Mouse (Mus musculus) olfactory bulb, adult 2 months (tissue): ENCODE data around the gene Rrp15. TPM values are rescaled to one million over a fixed set of nuclear protein-coding genes. Genes with fewer than 3 reads are reported as not detected.
"Not testable (repeated sequence)": the region's sequence is repeated elsewhere in the genome, so short reads cannot be mapped to it uniquely, and the experiment has no call there.

Experiments
- H3K27ac ChIP-seq: fragments of 200-500 bp; 2 replicates; pipeline ENCODE4 v1.5.1; 2012; ENCODE audit warnings: low read depth, low read length; ENCODE audit not compliant: insufficient read depth
- H3K4me1 ChIP-seq: fragments of 200-500 bp; 2 replicates; pipeline ENCODE4 v1.6.1; 2012; ENCODE audit warnings: low read length; ENCODE audit not compliant: control insufficient read depth, insufficient read depth
- H3K4me3 ChIP-seq: fragments of 200-500 bp; 2 replicates; pipeline ENCODE4 v1.5.1; 2012; ENCODE audit warnings: mild to moderate bottlenecking, low read depth, low read length, moderate library complexity; ENCODE audit not compliant: insufficient read depth
- CTCF ChIP-seq: fragments of 200-500 bp; IDR thresholded peaks from 2 replicates; pipeline ENCODE4 v1.5.1; 2012; ENCODE audit warnings: low read depth, mild to moderate bottlenecking, low read length, moderate library complexity; ENCODE audit not compliant: insufficient read depth
- POLR2A ChIP-seq: fragments of 200-500 bp; IDR thresholded peaks from 2 replicates; pipeline ENCODE4 v1.6.1; 2012; ENCODE audit warnings: mild to moderate bottlenecking, low read depth, low read length, moderate library complexity; ENCODE audit not compliant: insufficient read depth
- WGBS: fragments of 180-500 bp; shearing (Covaris S2); methylation state at CpG from one replicate; pipeline ENCODE4 v1.1.7; 2018; 5-methylcytosine and 5-hydroxymethylcytosine counted together
- polyA plus RNA-seq: library from polyadenylated mRNA; stranded (reverse); fragments of >200 nt; gene quantifications from 2 replicates; pipeline ENCODE4 v1.2.4, GENCODE M21; 2012; ENCODE audit warnings: low replicate concordance; ENCODE audit not compliant: missing spikeins, insufficient read depth, insufficient read length

Rrp15 gene
- polyA plus RNA-seq, result not detected in 2 replicates

DNA sequence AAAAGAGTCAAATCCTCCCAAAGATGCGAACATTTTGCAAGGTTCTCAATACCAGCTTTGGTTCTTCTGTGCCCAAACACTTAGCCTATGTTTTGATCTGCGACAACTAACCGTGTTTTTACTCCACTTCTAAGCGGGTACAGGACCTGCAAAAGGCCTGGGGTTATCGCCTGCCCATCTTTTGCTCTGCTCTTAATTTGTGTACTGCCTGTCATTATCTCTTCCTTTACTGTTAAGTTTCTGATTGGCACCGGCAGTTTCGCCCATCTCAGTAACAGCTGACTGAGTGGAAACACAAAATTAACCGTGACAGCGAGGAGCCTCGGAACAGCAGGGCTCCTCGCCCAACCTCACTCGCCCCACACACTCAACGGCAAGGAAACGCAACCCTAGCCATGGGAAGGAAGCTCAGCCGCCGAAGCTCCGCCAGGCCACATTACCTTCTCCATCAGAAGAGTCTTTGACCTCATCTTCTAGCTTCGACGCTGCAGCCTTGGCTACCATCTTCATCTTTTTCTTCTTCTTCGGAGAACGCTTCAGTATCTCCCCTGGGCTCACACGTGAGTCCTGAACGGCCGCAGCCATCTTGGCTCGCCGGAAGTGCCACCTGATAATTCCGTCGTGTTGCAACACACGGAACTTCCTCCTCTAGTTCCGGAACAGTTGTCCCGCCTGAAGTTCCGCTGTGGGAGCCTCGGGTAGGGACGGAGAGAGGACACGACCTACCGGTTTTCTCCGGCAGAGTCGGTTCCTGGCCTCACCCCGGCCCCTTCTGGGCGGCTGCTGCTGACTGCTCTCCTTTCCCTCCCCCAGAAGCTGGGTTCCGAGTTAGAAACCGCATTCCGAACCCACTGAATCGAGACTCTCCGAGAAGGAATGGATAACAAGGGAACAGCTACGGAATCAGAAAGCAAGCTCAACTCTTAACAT lies at the start of gene Rrp15:
Gene Rrp15 (minus strand): TSS at position 635 of the 930 bp plus-strand sequence.
- peaks cover 2% of the 10 kb centered on the region; the same call in 1 of the 2 replicates for H3K4me1 ChIP-seq
- peak; percentile 76 for TF ChIP-seq POLR2A
- TF ChIP-seq CTCF, result no peak
- peak within 1 kb of the TSS; percentile 81 for H3K27ac ChIP-seq
- WGBS, result under 1% methylated on average over 46 of the region's 46 CpGs
- H3K4me3 ChIP-seq, result peak within 1 kb of the TSS; percentile 83

DNA sequence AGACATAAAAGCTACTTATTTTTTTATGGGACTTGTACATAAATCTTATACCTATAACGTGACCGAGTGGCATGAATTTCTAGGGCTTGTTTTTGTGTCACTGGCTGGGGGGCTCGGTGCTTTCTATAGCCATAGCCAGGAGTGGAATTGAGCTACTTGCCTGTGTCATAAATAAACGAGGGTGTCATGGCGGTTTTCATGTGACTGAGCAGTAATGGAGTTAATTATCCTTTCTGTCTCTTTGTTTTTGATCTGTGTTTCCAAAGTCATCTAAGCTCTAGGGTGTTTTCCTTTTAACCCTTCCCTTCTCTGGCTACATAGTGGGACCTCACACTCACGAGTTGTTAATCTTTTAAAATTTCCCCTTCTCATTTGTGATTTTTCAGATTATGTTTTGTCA lies 48.8 kb upstream of the Rrp15 start:
- TF ChIP-seq CTCF, result no peak
- TF ChIP-seq POLR2A, result no peak
- Histone ChIP-seq H3K27ac (no peak overlapping the region), H3K4me1 (no peaks in the 10 kb centered on the region), H3K4me3 (no peak overlapping the region)
- 52% methylated on average over 6 of the region's 6 CpGs for WGBS

DNA sequence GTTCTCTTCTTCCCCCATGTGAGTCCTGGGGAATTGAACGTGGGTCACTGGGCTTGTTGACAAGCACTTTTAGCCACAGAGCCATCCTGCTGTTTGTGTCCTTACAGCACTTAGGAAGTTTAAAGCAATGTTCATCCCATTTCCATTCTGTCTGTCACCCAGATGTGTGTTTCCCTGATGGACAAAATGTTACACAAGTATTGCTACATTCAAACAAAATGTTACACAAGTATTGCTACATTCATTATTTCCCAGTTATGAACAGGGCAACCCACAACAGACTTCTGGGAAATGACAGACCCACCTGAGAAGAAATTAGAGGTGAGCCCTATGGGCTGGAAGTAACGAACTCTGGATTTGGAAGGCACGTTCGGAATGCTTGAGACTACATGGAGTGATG lies 36.2 kb upstream of the Rrp15 start:
- 87% methylated on average over 4 of the region's 4 CpGs for WGBS
- TF ChIP-seq CTCF (no peak), POLR2A (no peak)
- Histone ChIP-seq H3K4me1 (no peaks in the 10 kb centered on the region), H3K27ac (no peak overlapping the region), H3K4me3 (no peak overlapping the region)

DNA sequence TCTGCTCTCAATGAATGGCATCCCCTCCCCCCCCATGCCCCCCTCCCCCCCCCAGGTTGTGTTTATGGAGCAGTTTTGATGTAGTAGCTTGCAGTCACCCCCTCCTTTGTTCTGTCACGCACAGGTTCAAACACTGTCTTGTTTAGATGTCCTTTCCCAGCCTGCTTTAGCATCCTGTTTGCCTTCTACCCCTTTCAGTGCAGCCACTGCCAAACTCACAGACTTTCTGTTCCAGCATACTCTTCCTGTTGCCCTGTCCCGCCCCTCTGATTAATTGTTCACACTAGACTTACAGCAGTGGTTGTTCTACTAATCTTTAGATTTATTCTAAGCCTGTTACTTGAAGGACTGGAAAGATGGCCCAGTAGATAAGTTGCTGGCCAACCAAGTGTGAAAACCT lies 31.7 kb upstream of the Rrp15 start:
- WGBS, result 60% methylated on average over 2 of the region's 2 CpGs
- TF ChIP-seq CTCF, result no peak

DNA sequence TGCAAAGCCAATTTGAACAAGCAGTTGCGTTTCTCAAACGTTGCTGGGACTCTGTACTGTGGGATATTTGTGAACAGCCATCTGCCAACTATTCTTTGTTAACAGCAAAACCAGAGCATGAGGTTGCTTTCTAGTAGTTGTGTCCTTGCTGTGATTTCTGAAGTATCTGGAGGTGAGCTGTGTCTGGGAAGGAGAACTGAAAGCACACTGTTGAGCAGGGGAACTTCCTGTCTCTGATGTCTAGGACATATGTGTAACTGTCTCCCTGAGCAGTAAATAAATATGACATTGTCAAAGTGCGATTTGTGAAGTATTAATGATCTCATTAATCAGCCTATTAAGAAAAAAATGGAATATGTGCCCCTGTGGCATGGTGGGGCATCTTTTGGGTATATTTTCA lies 24.0 kb upstream of the Rrp15 start:
- H3K27ac ChIP-seq, result no peak overlapping the region
- H3K4me3 ChIP-seq, result no peak overlapping the region
- TF ChIP-seq CTCF (no peak), POLR2A (no peak)
- 59% methylated on average over 3 of the region's 3 CpGs for WGBS
- H3K4me1 ChIP-seq, result no peaks in the 10 kb centered on the region

More for the DNA sequence above, 31.7 kb upstream of the Rrp15 start:
- H3K27ac ChIP-seq, result no peak overlapping the region
- no peak overlapping the region for H3K4me3 ChIP-seq
- no peaks in the 10 kb centered on the region for H3K4me1 ChIP-seq

DNA sequence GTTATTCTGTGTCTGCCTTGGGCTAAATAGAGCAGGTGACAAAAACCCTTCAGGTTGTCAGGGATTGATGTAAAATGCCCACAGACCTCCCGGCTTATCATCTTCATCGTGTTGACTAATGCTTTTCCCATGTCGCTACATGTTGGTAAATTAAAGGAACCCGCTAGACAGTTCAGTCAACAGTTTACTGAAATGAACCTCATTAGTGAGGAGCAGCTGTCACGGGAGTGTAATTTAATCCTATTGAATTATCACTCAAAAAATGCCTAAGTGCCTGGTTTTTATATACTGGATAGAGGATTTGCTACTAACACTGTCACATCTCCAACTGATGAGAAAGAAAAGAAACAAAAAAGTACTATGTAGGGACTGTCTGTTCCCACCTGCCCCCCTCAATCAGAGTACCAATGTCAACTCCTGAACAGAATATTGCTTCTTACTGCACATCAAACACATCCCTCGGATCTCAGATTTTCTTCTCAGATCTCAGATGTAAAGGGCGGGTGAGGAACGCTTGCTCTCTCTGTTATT lies 23.5 kb upstream of the Rrp15 start:
- TF ChIP-seq CTCF (no peak), POLR2A (no peak)
- WGBS, result 51% methylated on average over 8 of the region's 8 CpGs
- no peak overlapping the region for H3K4me3 ChIP-seq
- H3K27ac ChIP-seq, result no peak overlapping the region
- no peaks in the 10 kb centered on the region for H3K4me1 ChIP-seq

DNA sequence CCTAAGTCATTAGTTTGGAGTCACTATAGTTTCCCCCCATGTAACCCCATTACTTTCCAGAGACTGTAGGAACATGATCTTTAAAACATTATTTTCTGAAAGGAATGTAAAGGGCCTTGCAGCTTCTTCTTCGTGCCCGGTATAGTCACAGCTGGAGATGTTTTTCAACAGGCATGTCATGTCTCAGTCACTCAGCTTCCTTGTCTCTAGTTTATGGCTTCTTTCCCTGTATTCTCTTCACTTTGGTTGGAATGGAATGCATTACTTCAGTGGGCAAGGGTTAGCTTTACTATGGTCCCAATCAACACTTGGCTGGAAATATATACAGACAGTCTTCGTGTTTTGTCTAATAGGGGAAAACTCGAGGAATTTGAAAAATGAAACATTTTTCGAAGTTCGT lies 22.8 kb upstream of the Rrp15 start:
- 88% methylated on average over 6 of the region's 6 CpGs for whole genome bisulfite sequencing
- no peaks in the 10 kb centered on the region for H3K4me1 ChIP-seq
- TF ChIP-seq POLR2A, result no peak
- no peak overlapping the region for H3K27ac ChIP-seq
- no peak overlapping the region for H3K4me3 ChIP-seq

DNA sequence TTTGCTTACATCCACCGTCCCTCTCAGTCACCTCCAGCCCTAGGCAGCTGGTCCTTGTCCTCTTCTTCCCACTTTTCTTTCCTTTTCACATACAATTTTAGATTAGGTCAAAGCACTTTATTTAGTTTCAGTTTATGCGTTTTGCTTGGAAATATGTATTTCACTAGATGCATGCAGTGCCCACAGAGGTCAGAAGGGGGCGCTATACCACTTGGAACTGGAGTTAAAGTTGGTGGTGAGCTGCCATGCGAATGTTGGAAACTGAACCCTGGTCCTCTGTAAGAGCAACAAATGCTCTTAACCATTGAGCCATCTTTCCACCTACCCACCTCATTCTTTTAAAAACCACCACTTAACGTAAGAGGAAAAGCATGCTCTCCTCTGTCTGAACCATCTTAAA lies 21.5 kb upstream of the Rrp15 start:
- no peaks in the 10 kb centered on the region for H3K4me1 ChIP-seq
- no peak overlapping the region for H3K4me3 ChIP-seq
- 76% methylated on average over 5 of the region's 5 CpGs for WGBS
- TF ChIP-seq CTCF (no peak), POLR2A (no peak)
- no peak overlapping the region for H3K27ac ChIP-seq

DNA sequence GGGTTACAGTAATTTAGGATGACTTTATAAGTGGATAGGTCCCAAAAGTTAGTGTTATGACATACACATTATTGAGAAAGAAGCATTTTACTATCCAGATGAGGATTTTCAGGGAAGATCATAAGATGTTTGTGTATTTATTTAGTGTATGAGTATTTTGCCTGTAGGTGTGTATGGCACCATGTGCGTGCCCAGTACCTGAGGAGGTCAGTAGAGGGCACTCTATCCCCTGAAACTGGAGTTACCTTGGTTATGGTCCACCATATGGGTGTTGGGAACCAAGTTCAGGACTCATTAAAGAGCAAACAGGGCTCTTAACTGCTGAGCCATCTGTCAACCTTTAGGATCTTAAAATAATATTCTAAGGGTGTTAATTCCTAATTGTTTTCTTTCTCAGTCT lies 19.2 kb upstream of the Rrp15 start:
- H3K27ac ChIP-seq, result no peak overlapping the region
- no peak overlapping the region for H3K4me3 ChIP-seq
- whole genome bisulfite sequencing, result 86% methylated on average over 1 of the region's 1 CpGs
- no peak for TF ChIP-seq CTCF
- no peak for TF ChIP-seq POLR2A
- no peaks in the 10 kb centered on the region for H3K4me1 ChIP-seq

DNA sequence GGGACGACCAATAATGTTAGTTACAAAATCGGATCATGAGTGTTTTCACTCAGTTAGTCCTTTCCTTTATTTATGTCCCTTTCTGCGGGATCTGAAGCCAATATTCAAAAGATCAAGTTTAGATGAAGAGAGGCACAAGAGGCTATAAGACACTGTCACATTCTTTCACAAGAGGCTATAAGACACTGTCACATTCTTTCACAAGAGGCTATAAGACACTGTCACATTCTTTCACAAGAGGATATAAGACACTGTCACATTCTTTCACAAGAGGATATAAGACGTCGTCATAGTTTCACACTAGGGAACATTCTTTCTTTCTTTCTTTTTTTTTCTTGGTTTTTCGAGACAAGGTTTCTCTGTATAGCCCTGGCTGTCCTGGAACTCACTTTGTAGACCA lies 14.3 kb upstream of the Rrp15 start:
- H3K4me3 ChIP-seq, H3K27ac ChIP-seq, H3K4me1 ChIP-seq: not testable (repeated sequence)
- 67% methylated on average over 6 of the region's 6 CpGs for WGBS
